Mouse (Mus musculus) ES-Bruce4 (cell line): ENCODE results near the gene Thap7. TPM values are rescaled to one million over a fixed set of nuclear protein-coding genes. Genes with fewer than 3 reads are reported as not detected.

Source experiments
- H3K27ac ChIP-seq: 2 replicates; pipeline ENCODE4 v1.5.1; 2012; ENCODE audit warnings: low read length, inconsistent platforms; ENCODE audit not compliant: insufficient read depth
- H3K27me3 ChIP-seq: 2 replicates; pipeline ENCODE4 v1.6.1; 2012; ENCODE audit warnings: mild to moderate bottlenecking, low read length, inconsistent platforms; ENCODE audit not compliant: control insufficient read depth, poor library complexity, insufficient read depth, severe bottlenecking
- H3K36me3 ChIP-seq: 2 replicates; pipeline ENCODE4 v1.6.1; 2012; ENCODE audit warnings: inconsistent platforms, mild to moderate bottlenecking, low read length, moderate library complexity; ENCODE audit not compliant: control insufficient read depth, poor library complexity, insufficient read depth, severe bottlenecking
- H3K4me1 ChIP-seq: one replicate; pipeline ENCODE4 v1.8.1; 2011; ENCODE audit warnings: low read length; ENCODE audit not compliant: control insufficient read depth, insufficient read depth
- H3K4me3 ChIP-seq: 2 replicates; pipeline ENCODE4 v1.5.1; 2011; ENCODE audit warnings: low read depth, mild to moderate bottlenecking, low read length
- H3K9ac ChIP-seq: 2 replicates; pipeline ENCODE4 v1.6.1; 2012; ENCODE audit warnings: low read depth, mild to moderate bottlenecking, inconsistent platforms; ENCODE audit not compliant: poor library complexity, severe bottlenecking
- H3K9me3 ChIP-seq: replicated peaks from 2 replicates; pipeline ENCODE4 v1.6.1; 2012; ENCODE audit warnings: mild to moderate bottlenecking, low read length, inconsistent platforms; ENCODE audit not compliant: control insufficient read depth, poor library complexity, insufficient read depth, severe bottlenecking
- CTCF ChIP-seq: IDR thresholded peaks from one replicate; pipeline ENCODE4 v1.8.1; 2011; ENCODE audit warnings: low read depth, low read length
- EP300 ChIP-seq: IDR thresholded peaks from 2 replicates; pipeline ENCODE4 v1.6.1; 2011; ENCODE audit warnings: low read depth, low read length; ENCODE audit not compliant: insufficient read depth
- POLR2A ChIP-seq: IDR thresholded peaks from one replicate; pipeline ENCODE4 v1.8.1; 2011; ENCODE audit warnings: low read length; ENCODE audit not compliant: insufficient read depth
- polyA plus RNA-seq: library from polyadenylated mRNA; stranded (reverse); fragments of >200 nt; gene quantifications from 2 replicates; pipeline ENCODE4 v1.2.4, GENCODE M21; 2011; ENCODE audit warnings: low read depth; ENCODE audit not compliant: missing spikeins, insufficient read depth, insufficient read length

Thap7 gene
- polyA plus RNA-seq, 1 experiment: 13.1 TPM

DNA sequence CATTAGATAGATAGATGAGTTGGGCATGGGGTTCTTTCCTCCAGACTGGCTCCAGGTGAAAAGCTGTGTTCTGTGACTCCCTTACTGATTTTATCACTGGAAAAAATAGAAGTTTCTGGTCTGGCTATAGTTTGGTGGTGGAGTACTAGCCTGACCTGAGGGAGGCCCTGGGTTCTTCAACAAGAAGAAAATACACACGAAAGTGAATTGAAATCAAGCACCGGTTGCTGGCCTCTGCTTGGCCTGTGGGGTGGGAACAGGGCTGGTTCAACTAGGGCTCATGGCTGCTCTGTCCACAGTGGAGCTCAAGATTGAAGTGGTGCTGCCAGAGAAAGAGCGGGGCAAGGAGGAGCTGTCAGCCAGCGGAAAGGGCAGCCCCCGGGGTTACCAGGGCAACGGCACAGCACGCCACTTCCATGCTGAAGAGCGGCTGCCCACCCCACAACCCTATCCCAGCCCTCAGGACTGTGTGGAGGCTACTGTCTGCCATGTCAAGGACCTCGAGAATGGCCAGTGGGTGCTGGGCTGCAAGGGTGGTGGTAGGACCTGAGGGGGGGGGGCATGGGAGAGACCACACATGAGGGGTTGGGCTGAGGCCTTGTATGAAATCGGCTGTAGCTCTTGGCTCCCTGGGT is 31.6 kb downstream of the Thap7 start:
- Histone ChIP-seq H3K36me3 (no peaks in the 10 kb centered on the region), H3K9me3 (no peaks in the 10 kb centered on the region), H3K4me1 (no peaks in the 10 kb centered on the region), H3K4me3 (no peak overlapping the region), H3K27me3 (no peaks in the 10 kb centered on the region), H3K9ac (no peak overlapping the region), H3K27ac (no peak overlapping the region)
- TF ChIP-seq CTCF: no peak
- no peak for TF ChIP-seq POLR2A
- TF ChIP-seq EP300: no peak

DNA sequence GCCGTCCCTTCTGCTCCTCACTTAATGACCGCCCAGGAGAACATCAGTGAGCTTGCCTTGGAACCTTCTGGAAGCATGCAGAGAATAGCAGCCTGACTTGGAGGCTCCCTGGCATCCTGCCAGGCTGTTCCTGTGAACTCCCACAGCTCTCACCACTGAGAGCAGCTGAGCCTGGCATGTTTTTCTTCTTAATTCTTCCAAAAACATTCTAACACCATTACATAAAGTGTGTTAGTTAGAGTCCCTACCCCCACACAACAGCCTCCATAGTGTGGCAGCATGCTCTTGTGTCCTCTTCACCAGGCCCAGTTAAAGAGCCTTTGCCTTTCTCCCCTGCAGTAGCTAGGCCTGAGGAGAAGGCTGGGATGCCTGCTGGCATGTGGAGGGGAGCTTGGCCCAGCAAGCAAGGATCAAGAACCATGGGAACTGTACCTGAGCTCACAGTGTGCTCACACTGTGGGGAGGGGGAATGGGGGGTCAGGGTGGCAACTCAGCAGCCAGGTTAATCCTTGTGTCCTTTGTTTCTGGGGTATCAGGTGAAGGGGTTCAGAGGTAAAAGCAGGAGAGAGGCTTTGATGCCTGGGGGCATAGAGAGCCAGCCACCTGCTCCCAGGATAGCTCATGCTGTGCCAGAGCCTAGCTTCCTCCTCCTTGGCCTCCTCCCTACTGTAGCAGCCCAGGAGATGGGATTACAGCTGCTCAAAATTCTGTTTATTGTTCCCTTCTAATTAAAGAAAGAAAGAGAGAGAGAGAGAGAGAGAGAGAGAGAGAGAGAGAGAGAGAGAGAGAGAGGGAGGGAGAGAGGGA is 34.2 kb downstream of the Thap7 start:
- H3K36me3 ChIP-seq: no peaks in the 10 kb centered on the region
- no peak overlapping the region for H3K27ac ChIP-seq
- H3K9me3 ChIP-seq: no peaks in the 10 kb centered on the region
- TF ChIP-seq POLR2A (no peak), CTCF (no peak), EP300 (no peak)
- H3K4me3 ChIP-seq: no peak overlapping the region
- H3K4me1 ChIP-seq: no peaks in the 10 kb centered on the region
- no peaks in the 10 kb centered on the region for H3K27me3 ChIP-seq
- H3K9ac ChIP-seq: no peak overlapping the region

DNA sequence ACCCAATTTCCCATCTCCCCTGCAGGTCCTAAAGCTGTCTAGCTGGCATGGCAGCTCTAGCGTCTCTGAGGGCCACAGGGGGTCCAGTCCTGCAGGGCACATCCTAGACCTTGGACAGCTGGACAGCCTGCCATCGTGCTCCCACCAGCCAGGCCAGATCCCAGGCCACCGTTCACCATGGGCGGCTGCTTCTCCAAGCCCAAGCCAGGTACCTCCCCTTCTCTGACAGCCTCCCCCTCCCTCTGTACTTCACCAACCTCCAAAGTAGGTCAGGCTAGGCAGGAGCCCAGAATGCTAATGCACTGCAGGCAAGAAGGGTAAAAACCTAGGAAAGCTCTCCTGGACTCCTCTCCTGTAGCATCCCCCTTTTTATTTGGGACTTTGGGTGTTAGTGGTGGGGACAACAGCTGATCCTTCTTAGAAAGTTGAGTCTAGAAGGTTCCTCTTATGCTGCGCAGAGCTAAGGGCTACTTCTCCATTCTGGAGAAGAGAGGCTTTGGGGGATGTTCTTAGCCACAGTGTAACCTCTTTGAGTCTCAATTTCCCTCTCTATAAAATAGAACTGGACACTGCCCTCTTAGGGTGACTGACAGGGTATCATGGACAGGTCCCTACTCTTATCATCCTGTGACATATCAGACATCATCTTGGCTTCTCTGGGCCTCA is 38.9 kb downstream of the Thap7 start:
- Histone ChIP-seq H3K4me1 (peaks cover 1% of the 10 kb centered on the region), H3K27ac (no peak overlapping the region), H3K9ac (no peak overlapping the region), H3K27me3 (no peaks in the 10 kb centered on the region), H3K36me3 (no peaks in the 10 kb centered on the region), H3K4me3 (no peak overlapping the region), H3K9me3 (no peaks in the 10 kb centered on the region)
- TF ChIP-seq EP300 (no peak), POLR2A (no peak), CTCF (no peak)

DNA sequence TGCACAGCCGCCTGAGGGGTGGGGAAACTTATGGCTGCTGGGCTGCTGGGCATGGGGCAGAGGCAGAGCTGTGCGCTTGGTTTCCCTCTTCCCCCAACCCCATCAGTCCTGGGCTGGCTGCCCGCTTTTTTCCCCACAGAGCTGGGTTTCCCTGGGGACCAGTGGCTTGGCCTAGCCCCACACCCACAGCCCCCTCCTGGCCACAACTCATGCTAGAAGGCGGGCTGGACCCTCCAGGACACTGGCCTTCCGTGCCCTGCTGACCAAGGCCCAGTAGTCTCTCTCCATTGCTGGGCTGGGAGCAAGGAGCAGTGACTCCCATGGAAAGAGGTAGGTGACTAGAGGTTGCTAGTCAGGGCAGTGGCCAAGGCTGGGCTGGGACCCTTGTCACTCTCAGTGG is 39.8 kb downstream of the Thap7 start:
- no peaks in the 10 kb centered on the region for H3K27me3 ChIP-seq
- no peak overlapping the region for H3K9ac ChIP-seq
- H3K27ac ChIP-seq: no peak overlapping the region
- TF ChIP-seq POLR2A (no peak), CTCF (no peak), EP300 (no peak)
- peaks cover 1% of the 10 kb centered on the region for H3K4me1 ChIP-seq
- no peaks in the 10 kb centered on the region for H3K9me3 ChIP-seq
- no peak overlapping the region for H3K4me3 ChIP-seq
- 0 out of 2 replicates have a peak, but pooled peaks cover 2% of the 10 kb centered on the region for H3K36me3 ChIP-seq

DNA sequence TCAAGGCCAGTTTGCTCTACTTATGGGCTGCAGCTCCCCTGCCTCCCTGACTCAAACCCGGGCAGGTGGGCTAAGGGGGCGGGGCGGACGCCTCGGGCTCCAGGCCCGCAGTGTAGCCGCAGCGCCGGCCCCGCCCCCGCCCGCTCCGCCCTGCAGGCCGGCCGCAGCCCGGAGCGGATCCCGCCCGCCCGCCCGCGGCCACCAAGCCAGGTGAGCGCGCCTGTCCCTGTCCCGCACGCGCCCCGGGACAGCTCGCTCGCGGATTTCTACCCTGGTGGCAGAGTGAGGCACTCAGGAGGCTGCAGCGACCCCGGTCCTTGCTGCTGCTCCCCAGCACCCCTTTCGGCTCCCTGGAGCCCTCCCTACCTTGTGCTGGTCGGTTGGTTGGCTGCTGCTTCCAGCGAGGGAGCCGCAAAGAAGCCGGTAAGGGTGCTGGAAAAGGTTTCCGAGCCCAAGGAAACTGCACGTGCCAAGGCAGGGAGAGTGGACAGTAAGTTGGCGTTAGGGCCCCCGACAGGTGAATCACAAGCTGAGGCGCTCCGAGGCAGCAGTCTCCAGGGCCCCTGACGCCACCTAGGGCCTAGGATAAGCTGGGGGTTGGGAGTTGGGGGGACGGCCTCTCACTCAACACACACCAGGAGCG is 41.3 kb downstream of the Thap7 start, which contains the start of gene Aifm3:
Aifm3 (plus strand) TSS at position 143 of the 643 bp plus-strand sequence.
- no peaks in the 10 kb centered on the region for H3K27me3 ChIP-seq
- TF ChIP-seq POLR2A: no peak
- no peak for TF ChIP-seq EP300
- TF ChIP-seq CTCF: peak; percentile 3
- H3K27ac ChIP-seq: no peak within 1 kb of the TSS
- peak within 1 kb of the TSS; percentile 62 for H3K4me3 ChIP-seq
- peaks cover 15% of the 10 kb centered on the region for H3K36me3 ChIP-seq
- peak within 1 kb of the TSS; percentile 56 for H3K9ac ChIP-seq
- no peaks in the 10 kb centered on the region for H3K9me3 ChIP-seq
- peaks cover 1% of the 10 kb centered on the region for H3K4me1 ChIP-seq
